Mouse (Mus musculus): ENCODE results near the gene Psmb5.

DNA sequence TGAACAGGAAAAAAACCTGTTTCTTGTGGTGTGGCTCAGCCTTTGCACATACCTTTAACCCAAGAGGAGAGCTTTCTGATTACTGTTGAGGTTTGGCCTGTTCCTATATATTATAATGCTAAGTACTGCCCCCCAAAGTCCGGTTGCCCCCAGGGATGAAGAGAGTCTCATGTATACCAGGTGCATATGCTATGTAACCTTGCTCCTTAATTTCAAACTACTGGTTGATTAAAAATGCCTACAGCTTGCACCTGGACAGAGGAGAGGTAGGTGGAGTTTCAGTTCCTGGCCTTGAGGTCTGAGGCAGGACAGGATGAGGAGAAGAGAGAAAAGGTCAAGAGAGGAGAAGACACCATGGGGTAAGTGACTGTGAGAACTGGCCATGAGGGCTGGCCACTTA lies 3.3 kb upstream of the Psmb5 start, which contains the start of gene Psmb11:
- no peak for TF ChIP-seq EP300 (IDR thresholded peaks at IDR 0.05; ENCODE audit: low read length)
- no peak for TF ChIP-seq ZNF384 (IDR thresholded peaks at IDR 0.05; ENCODE audit: low read depth, low read length)
- TF ChIP-seq CTCF (conservative IDR thresholded peaks at IDR 0.05 in 1 of 2, IDR thresholded peaks at IDR 0.05 in 1 of 2; ENCODE audit: low read depth in 2 of 2, low read length in 2 of 2) = no peak
- no peak for TF ChIP-seq POLR2AphosphoS2 (IDR thresholded peaks at IDR 0.05; ENCODE audit: low read depth, low read length)
- no peak for TF ChIP-seq POLR2A (IDR thresholded peaks at IDR 0.05; ENCODE audit: low read depth, low read length)
